Mouse (Mus musculus): ENCODE data around the gene Olfr286. TPM values are rescaled to one million over a fixed set of nuclear protein-coding genes. Genes with fewer than 3 reads are reported as not detected.

Olfr286 gene
- polyA plus RNA-seq, 1 experiment from 2014 or later = not detected

DNA sequence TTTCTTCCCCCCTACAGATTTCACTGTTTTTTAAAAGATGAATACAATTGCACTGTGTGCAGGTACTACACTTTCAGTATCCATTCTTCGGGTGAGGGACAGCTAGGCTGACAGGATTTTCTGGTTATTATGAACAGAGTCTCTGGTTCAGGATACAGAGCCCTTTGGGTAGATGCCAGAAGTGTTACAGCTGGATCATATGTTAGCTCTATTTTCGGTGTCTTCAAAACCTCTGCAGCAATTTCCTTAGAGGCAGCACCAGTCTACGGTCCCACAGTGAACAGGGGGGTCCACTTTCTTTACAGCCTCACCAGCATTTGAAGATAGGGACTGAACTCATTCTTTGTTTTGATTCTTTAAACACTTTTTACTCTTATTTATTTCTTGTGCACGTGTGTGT lies 49.8 kb downstream of the Olfr286 start:
- H3K9ac ChIP-seq = no peak overlapping the region
- no peak overlapping the region for H3K27ac ChIP-seq (replicated peaks)
- no peak overlapping the region for H3K4me2 ChIP-seq
- peaks cover 2% of the 10 kb centered on the region; the same call in 1 of the 2 replicates for H3K27me3 ChIP-seq
- H3K9me3 ChIP-seq = no peaks in the 10 kb centered on the region
- 78% methylated on average over 4 of the region's 4 CpGs for WGBS
- peaks cover 9% of the 10 kb centered on the region for H3K4me1 ChIP-seq (replicated peaks)
- no peak for ATAC-seq (ENCODE audit: low read depth)
- no peak overlapping the region for H3K4me3 ChIP-seq
- no peaks in the 10 kb centered on the region for H3K36me3 ChIP-seq

DNA sequence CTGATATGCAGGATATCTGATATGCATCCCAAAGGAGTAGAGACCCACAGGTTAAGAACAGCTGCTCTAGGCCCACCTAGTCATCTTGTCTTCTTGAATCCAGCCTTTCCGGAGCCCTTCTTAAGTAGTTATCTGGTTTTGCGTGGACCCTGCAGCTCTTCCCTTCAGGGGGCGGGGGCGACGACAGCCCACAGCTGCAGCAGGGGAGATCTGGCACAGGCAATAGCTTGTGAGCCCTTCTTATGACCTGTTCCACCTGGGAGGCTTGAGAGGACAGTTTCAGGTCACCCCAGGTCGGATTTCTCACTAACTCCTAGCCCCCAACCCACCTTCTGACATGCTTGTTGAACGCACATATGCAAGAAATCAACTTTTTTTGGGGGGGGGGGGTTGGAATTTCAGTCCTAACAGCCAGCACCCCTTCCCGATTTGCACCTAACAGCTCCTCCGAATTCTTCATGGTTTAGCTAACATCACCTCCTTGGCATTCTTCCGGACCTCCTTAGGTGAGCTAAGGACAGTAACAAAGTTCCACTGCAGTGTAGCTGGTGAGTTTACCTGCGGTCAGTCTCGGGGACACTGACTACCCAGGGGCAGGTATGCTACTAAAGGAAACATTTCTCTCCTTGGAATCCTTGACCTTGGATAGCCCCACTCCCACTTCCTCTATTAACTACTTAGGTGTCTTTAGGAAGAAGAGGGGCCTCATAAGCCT lies 52.2 kb downstream of the Olfr286 start:
- no peak overlapping the region for H3K4me3 ChIP-seq
- no peaks in the 10 kb centered on the region for H3K36me3 ChIP-seq
- peak overlapping the region; percentile 80; the same call in 1 of the 2 replicates for H3K4me2 ChIP-seq
- no peaks in the 10 kb centered on the region for H3K9me3 ChIP-seq
- WGBS = 77% methylated on average over 12 of the region's 12 CpGs
- no peak overlapping the region for H3K27ac ChIP-seq (replicated peaks)
- no peak overlapping the region for H3K9ac ChIP-seq
- peaks cover 17% of the 10 kb centered on the region for H3K27me3 ChIP-seq
- peaks cover 9% of the 10 kb centered on the region for H3K4me1 ChIP-seq (replicated peaks)
- peak; percentile 41 for ATAC-seq (ENCODE audit: low read depth)

DNA sequence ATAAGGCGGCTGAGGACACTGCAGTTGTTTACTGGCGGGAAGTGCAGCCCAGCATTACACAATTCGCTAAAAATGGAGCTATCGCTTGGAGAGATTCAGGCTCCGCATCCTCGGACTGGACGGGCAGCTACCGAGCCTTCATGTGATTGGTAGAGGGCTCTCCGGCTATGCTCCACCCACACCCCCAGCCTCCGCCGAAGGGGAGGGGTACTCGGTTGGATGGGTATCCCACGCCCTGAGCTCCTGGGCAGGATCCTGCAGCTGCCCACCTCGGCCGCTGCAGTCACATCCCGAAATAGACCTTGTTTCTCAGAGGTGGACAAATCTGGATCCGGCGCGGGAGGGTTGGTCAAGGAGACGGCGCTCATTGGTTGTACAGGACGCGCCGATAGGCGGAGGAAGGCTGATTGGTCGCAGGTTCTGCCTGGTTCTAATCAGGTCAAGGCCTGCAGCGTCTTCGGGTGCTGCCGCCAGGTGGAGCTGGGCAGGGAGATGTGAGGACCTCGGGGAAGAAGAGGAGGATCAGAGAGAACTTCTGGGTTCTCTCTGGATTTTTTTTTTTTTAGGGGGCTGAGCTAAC lies 53.0 kb downstream of the Olfr286 start:
- Histone ChIP-seq H3K9me3 (no peaks in the 10 kb centered on the region), H3K27me3 (peaks cover 24% of the 10 kb centered on the region), H3K27ac (replicated peaks) (peak overlapping the region; percentile 82), H3K36me3 (no peaks in the 10 kb centered on the region), H3K4me3 (peak overlapping the region; percentile 49), H3K4me1 (replicated peaks) (peaks cover 9% of the 10 kb centered on the region), H3K9ac (peak overlapping the region; percentile 67), H3K4me2 (peak overlapping the region; percentile 80)
- under 1% methylated on average over 30 of the region's 30 CpGs for WGBS
- ATAC-seq (ENCODE audit: low read depth) = peak; percentile 97

DNA sequence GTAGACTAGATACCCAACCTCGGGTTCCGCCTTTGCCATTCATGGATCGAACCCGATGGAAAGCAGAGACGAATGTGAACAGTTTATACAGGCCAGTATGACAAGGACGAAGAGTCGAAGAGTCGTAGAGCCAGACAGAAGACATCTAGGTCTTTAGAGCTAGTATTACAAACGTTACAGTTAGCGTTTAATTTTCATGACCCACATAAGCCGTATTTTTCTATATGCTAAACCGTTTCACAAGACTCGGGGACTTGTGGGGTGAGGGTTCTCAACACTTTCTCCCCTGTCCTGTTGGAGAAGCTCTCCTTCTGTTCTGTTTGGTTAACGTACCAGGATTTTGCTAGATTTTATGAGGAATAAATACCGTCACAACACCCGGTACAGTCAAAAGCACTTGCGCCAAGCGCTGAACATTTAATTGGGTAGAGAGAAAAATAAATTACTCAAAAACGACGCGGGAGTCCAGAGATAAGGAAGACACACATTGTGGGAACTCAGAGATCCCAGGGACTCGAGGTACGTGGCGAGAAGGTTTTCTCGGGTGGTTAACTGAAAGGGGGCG lies 53.6 kb downstream of the Olfr286 start:
- Histone ChIP-seq H3K27me3 (peaks cover 30% of the 10 kb centered on the region), H3K4me1 (replicated peaks) (peaks cover 9% of the 10 kb centered on the region), H3K36me3 (no peaks in the 10 kb centered on the region), H3K27ac (replicated peaks) (peak overlapping the region; percentile 82), H3K9me3 (no peaks in the 10 kb centered on the region), H3K4me3 (peak overlapping the region; percentile 49), H3K9ac (peak overlapping the region; percentile 67), H3K4me2 (peak overlapping the region; percentile 80)
- no peak for ATAC-seq (ENCODE audit: low read depth)
- WGBS = 7% methylated on average over 26 of the region's 26 CpGs

DNA sequence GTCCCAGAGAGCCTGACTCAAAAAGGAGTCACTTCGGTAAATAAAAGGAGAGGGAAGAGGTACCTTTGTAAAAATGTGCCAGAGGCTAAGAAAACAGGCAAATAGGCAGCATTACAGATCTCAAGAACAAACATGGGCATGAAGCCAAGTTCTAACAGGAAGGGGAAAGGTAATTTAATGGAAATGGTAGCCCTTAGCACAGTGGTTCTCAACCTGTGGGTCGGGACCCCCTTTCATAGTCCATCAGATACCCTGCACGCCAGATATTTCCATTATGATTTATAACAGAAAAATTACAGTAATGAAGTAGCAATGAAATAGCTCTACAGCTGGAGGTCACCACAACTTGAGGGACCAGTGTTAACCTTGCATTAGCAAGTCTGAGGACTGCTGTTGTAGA lies 56.9 kb downstream of the Olfr286 start:
- H3K9ac ChIP-seq = no peak overlapping the region
- WGBS = 64% methylated on average over 3 of the region's 3 CpGs
- no peaks in the 10 kb centered on the region for H3K36me3 ChIP-seq
- H3K9me3 ChIP-seq = no peaks in the 10 kb centered on the region
- H3K4me3 ChIP-seq = no peak overlapping the region
- no peak overlapping the region for H3K4me2 ChIP-seq
- no peak for ATAC-seq (ENCODE audit: low read depth)
- peaks cover 22% of the 10 kb centered on the region for H3K4me1 ChIP-seq (replicated peaks)
- peaks cover 44% of the 10 kb centered on the region for H3K27me3 ChIP-seq
- H3K27ac ChIP-seq (replicated peaks) = no peak overlapping the region

Other genes with a start within 250 kb of the Olfr286 start
- 67.1 and 89.2 TPM in 2 replicates for gene Col2a1, start 229.8 kb downstream of the Olfr286 start, polyA plus RNA-seq (2015; fragmentation: Nextera tagmentation; extraction: Ambion mirVana)
- 66.5 and 66.8 TPM in 2 replicates for gene Pfkm, start 141.9 kb downstream of the Olfr286 start, polyA plus RNA-seq (2015; fragmentation: Nextera tagmentation; extraction: Ambion mirVana)
- gene Senp1, start 140.7 kb downstream of the Olfr286 start, polyA plus RNA-seq (2015; fragmentation: Nextera tagmentation; extraction: Ambion mirVana) = 20.3 and 23.4 TPM in 2 replicates
- gene Asb8, start 68.8 kb downstream of the Olfr286 start, polyA plus RNA-seq (2015; fragmentation: Nextera tagmentation; extraction: Ambion mirVana) = 57.5 and 63.8 TPM in 2 replicates
- 50.1 and 50.4 TPM in 2 replicates for gene Ccdc184, start 67.3 kb downstream of the Olfr286 start, polyA plus RNA-seq (2015; fragmentation: Nextera tagmentation; extraction: Ambion mirVana)
- not detected in 2 replicates for gene Olfr288, start 38.9 kb downstream of the Olfr286 start, polyA plus RNA-seq (2015; fragmentation: Nextera tagmentation; extraction: Ambion mirVana)
- not detected in 2 replicates for gene Gm44579, start 13.5 kb downstream of the Olfr286 start, polyA plus RNA-seq (2015; fragmentation: Nextera tagmentation; extraction: Ambion mirVana)
- gene Olfr287, start 13.4 kb downstream of the Olfr286 start, polyA plus RNA-seq (2015; fragmentation: Nextera tagmentation; extraction: Ambion mirVana) = 0.20 TPM in 1 of 2 replicates, not detected in the other
- gene H1fnt, start 22.8 kb upstream of the Olfr286 start, polyA plus RNA-seq (2015; fragmentation: Nextera tagmentation; extraction: Ambion mirVana) = not detected in 2 replicates
- 5.5 and 6.5 TPM in 2 replicates for gene Zfp641, start 61.7 kb upstream of the Olfr286 start, polyA plus RNA-seq (2015; fragmentation: Nextera tagmentation; extraction: Ambion mirVana)
- not detected in 2 replicates for gene Olfr285, start 82.9 kb upstream of the Olfr286 start, polyA plus RNA-seq (2015; fragmentation: Nextera tagmentation; extraction: Ambion mirVana)
- gene Olfr284, start 106.5 kb upstream of the Olfr286 start, polyA plus RNA-seq (2015; fragmentation: Nextera tagmentation; extraction: Ambion mirVana) = not detected in 2 replicates
- not detected in 2 replicates for gene Olfr283, start 146.5 kb upstream of the Olfr286 start, polyA plus RNA-seq (2015; fragmentation: Nextera tagmentation; extraction: Ambion mirVana)
- gene Olfr282, start 196.8 kb upstream of the Olfr286 start, polyA plus RNA-seq (2015; fragmentation: Nextera tagmentation; extraction: Ambion mirVana) = not detected in 2 replicates
- gene Olfr281, start 218.1 kb upstream of the Olfr286 start, polyA plus RNA-seq (2015; fragmentation: Nextera tagmentation; extraction: Ambion mirVana) = not detected in 2 replicates
- not detected in 2 replicates for gene OR5BS1P, start 235.4 kb upstream of the Olfr286 start, polyA plus RNA-seq (2015; fragmentation: Nextera tagmentation; extraction: Ambion mirVana)
- not detected in 2 replicates for gene Lalba, start 248.3 kb upstream of the Olfr286 start, polyA plus RNA-seq (2015; fragmentation: Nextera tagmentation; extraction: Ambion mirVana)

Measured in neural tube, embryonic 13.5 days (tissue).